ENCODE assay signal across 21 mouse cellular contexts in genomic region chr4:119224534-119224933, GRCm38 (mm10). TPM values are rescaled to one million over a fixed set of nuclear protein-coding genes. Genes with fewer than 3 reads are reported as not detected.
A peak's percentile ranks its signal among the peaks of the same experiment; 100 is the strongest.
DNase-seq lines count a peak whose midpoint lies in the region; ATAC-seq and TF ChIP-seq lines count a peak whose summit lies in the region.
"Had no signal": no experiment of that assay in that cellular context is flagged by ENCODE, and none has a peak within 500 bp of the region (broad histone marks: within the 10 kb centered on the region; RNA-seq: fewer than 3 reads in every experiment).

No protein-coding gene starts in this region.

- WGBS in liver, adult 2 months, result 27% methylated on average over 3 of the region's 3 CpGs
- WGBS in liver, postnatal 0 days (ENCODE audit: insufficient replicate concordance), result 92% methylated on average over 3 of the region's 3 CpGs
- WGBS in liver, embryonic 11.5 days, result 91% methylated on average over 3 of the region's 3 CpGs

- peaks cover 15% of the 10 kb centered on the region; the same call in 1 of the 2 replicates for H3K36me3 ChIP-seq in liver, adult 2 months (ENCODE audit: control insufficient read depth, insufficient read depth, low read length)
- H3K36me3 ChIP-seq in liver, postnatal 0 days (replicated peaks; ENCODE audit: insufficient read depth, low read length), result peaks cover 20% of the 10 kb centered on the region; the same call in 1 of the 2 replicates
- peaks cover 25% of the 10 kb centered on the region for H3K36me3 ChIP-seq in liver, embryonic 11.5 days (ENCODE audit: control insufficient read depth, insufficient read depth, low read length)

- H3K4me3 ChIP-seq in liver, adult 2 months (ENCODE audit: insufficient read depth, low read depth, low read length), result no peak overlapping the region
- no peak overlapping the region for H3K4me3 ChIP-seq in liver, postnatal 0 days (ENCODE audit: low read depth, low read length)
- H3K4me3 ChIP-seq in liver, embryonic 11.5 days (ENCODE audit: low read depth, low read length), result no peak overlapping the region

- no peak for TF ChIP-seq CTCF in liver, adult 2 months (IDR thresholded peaks at IDR 0.05; ENCODE audit: low read depth, low read length)
- TF ChIP-seq CTCF in liver, postnatal 0 days (IDR thresholded peaks at IDR 0.05; ENCODE audit: low read depth), result no peak

- TF ChIP-seq POLR2A in liver, adult 2 months (IDR thresholded peaks at IDR 0.05; ENCODE audit: extremely low read depth, insufficient read depth, low read length), result no peak

- TF ChIP-seq EP300 in liver, postnatal 0 days (IDR thresholded peaks at IDR 0.05; ENCODE audit: low read depth), result no peak

- peak overlapping the region; percentile 81 for H3K27ac ChIP-seq in liver, adult 2 months (replicated peaks; ENCODE audit: insufficient read depth, low read depth, low read length)
- H3K27ac ChIP-seq in liver, postnatal 0 days (ENCODE audit: low read depth), result peak overlapping the region; percentile 71
- no peak overlapping the region for H3K27ac ChIP-seq in liver, embryonic 11.5 days (ENCODE audit: low read depth, low read length)

- H3K79me2 ChIP-seq in liver, adult 2 months (ENCODE audit: control insufficient read depth, insufficient read depth, low read length), result no peaks in the 10 kb centered on the region

- H3K4me1 ChIP-seq in liver, adult 2 months (ENCODE audit: control insufficient read depth, insufficient read depth, low read length), result peaks cover 23% of the 10 kb centered on the region
- H3K4me1 ChIP-seq in liver, postnatal 0 days (ENCODE audit: insufficient read depth), result peaks cover 3% of the 10 kb centered on the region; the same call in 1 of the 2 replicates
- no peaks in the 10 kb centered on the region for H3K4me1 ChIP-seq in liver, embryonic 11.5 days (replicated peaks; ENCODE audit: control insufficient read depth, insufficient read depth, low read length)

- H3K9ac ChIP-seq in liver, adult 2 months (ENCODE audit: low read depth, low read length), result 0 out of 2 replicates have a peak overlapping the region, but pooled peaks have one; percentile 17
- no peak overlapping the region for H3K9ac ChIP-seq in liver, postnatal 0 days (replicated peaks)
- no peak overlapping the region for H3K9ac ChIP-seq in liver, embryonic 11.5 days (ENCODE audit: low read depth, low read length)

- H3K9me3 ChIP-seq in liver, postnatal 0 days (ENCODE audit: low read length), result no peaks in the 10 kb centered on the region
- no peaks in the 10 kb centered on the region for H3K9me3 ChIP-seq in liver, embryonic 11.5 days (ENCODE audit: control insufficient read depth, low read length)
- H3K9me3 ChIP-seq: G1E had no signal

- peak; percentile 93 for DNase-seq in liver, adult 2 months (ENCODE audit: extremely low read depth, low read depth, low spot score)
- DNase-seq in liver, result no peak
- DNase-seq in liver, postnatal 0 days, result no peak
- DNase-seq in liver, embryonic 11.5 days (ENCODE audit: low spot score), result no peak
- DNase-seq: adrenal gland, postnatal 25 days; B cell, adult 2 months; cerebellum, adult 11 months; cerebellum, adult 11-12 months; cerebellum, adult 18-20 months had no signal

- ATAC-seq in liver, postnatal 0 days, result peak; percentile 71
- no peak for ATAC-seq in liver, embryonic 11.5 days (replicated peaks; ENCODE audit: low FRiP score)
- ATAC-seq: Patski had no signal

- H3K27me3 ChIP-seq in liver, adult 2 months (ENCODE audit: control insufficient read depth, insufficient read depth, low read length), result no peaks in the 10 kb centered on the region
- no peaks in the 10 kb centered on the region for H3K27me3 ChIP-seq in liver, postnatal 0 days (ENCODE audit: insufficient read depth, low read length)
- H3K27me3 ChIP-seq in liver, embryonic 11.5 days (replicated peaks; ENCODE audit: control insufficient read depth, insufficient read depth, low read length), result no peaks in the 10 kb centered on the region
- H3K27me3 ChIP-seq: CH12.LX, Patski had no signal

- H3K4me2 ChIP-seq in liver, postnatal 0 days (ENCODE audit: low read depth, low read length), result no peak overlapping the region
- H3K4me2 ChIP-seq in liver, embryonic 11.5 days, result no peak overlapping the region

RNA-seq across cellular contexts. Expression of gene Tmem269, which starts 6.5 kb away (rescaled TPM):
- 0.09 TPM in 1 of 2 replicates, not detected in the other for total RNA-seq in liver, adult 2 months (2014; rRNA removed)
- 0.06 TPM in 1 of 2 replicates, not detected in the other for polyA plus RNA-seq in liver, adult 2 months (2012; rRNA removed)
- not detected in 2 replicates for polyA plus RNA-seq in liver, postnatal 0 days (2015; fragmentation: Nextera tagmentation; extraction: Ambion mirVana)
- polyA plus RNA-seq in liver, embryonic 11.5 days (2014; fragmentation: Nextera tagmentation; extraction: Ambion mirVana), result not detected in 2 replicates
- total RNA-seq: adrenal gland, adult 18-20 months; adrenal gland, adult 2 months; adrenal gland, postnatal 25 days; adrenal gland, postnatal 36 days; adrenal gland, postnatal 4 days; ES-E14; G1E; MEL had no signal
- polyA plus RNA-seq: C2C12; CD4-positive, CD25-positive, alpha-beta regulatory T cell, adult 4 months; G1E; Patski had no signal

RNA-seq across cellular contexts. Expression of gene AU022252, which starts 8.0 kb away (rescaled TPM):
- 23.6 and 25.2 TPM in 2 replicates for total RNA-seq in liver, adult 2 months (2014; rRNA removed)
- 16.6 and 23.3 TPM in 2 replicates for polyA plus RNA-seq in liver, adult 2 months (2012; rRNA removed)
- polyA plus RNA-seq in liver, postnatal 0 days (2015; fragmentation: Nextera tagmentation; extraction: Ambion mirVana), result 26.6 and 27.8 TPM in 2 replicates
- 30.7 and 33.3 TPM in 2 replicates for polyA plus RNA-seq in liver, embryonic 11.5 days (2014; fragmentation: Nextera tagmentation; extraction: Ambion mirVana)

RNA-seq across cellular contexts. Expression of gene P3h1, which starts 8.2 kb away (rescaled TPM):
- total RNA-seq in liver, adult 2 months (2014; rRNA removed), result 6.7 and 8.8 TPM in 2 replicates
- polyA plus RNA-seq in liver, adult 2 months (2012; rRNA removed), result 14.5 and 20.3 TPM in 2 replicates
- polyA plus RNA-seq in liver, postnatal 0 days (2015; fragmentation: Nextera tagmentation; extraction: Ambion mirVana), result 11.8 and 12.1 TPM in 2 replicates
- polyA plus RNA-seq in liver, embryonic 11.5 days (2014; fragmentation: Nextera tagmentation; extraction: Ambion mirVana), result 20.8 and 21.6 TPM in 2 replicates

RNA-seq across cellular contexts. Expression of gene Svbp, which starts 29.4 kb away (rescaled TPM):
- 9.1 and 10.0 TPM in 2 replicates for total RNA-seq in liver, adult 2 months (2014; rRNA removed)
- polyA plus RNA-seq in liver, adult 2 months (2012; rRNA removed), result 11.9 and 14.8 TPM in 2 replicates
- 54.8 and 61.3 TPM in 2 replicates for polyA plus RNA-seq in liver, postnatal 0 days (2015; fragmentation: Nextera tagmentation; extraction: Ambion mirVana)
- 169 and 174 TPM in 2 replicates for polyA plus RNA-seq in liver, embryonic 11.5 days (2014; fragmentation: Nextera tagmentation; extraction: Ambion mirVana)

RNA-seq across cellular contexts. Expression of gene Cldn19, which starts 30.7 kb away (rescaled TPM):
- total RNA-seq in liver, adult 2 months (2014; rRNA removed), result not detected in 2 replicates
- polyA plus RNA-seq in liver, adult 2 months (2012; rRNA removed), result not detected in 2 replicates
- not detected in 2 replicates for polyA plus RNA-seq in liver, postnatal 0 days (2015; fragmentation: Nextera tagmentation; extraction: Ambion mirVana)
- polyA plus RNA-seq in liver, embryonic 11.5 days (2014; fragmentation: Nextera tagmentation; extraction: Ambion mirVana), result not detected in 2 replicates
- total RNA-seq: CH12.LX, MEL had no signal
- polyA plus RNA-seq: activated CD4-positive, CD25-positive, alpha-beta regulatory T cell, adult 4 months; C2C12; CD4-positive, CD25-positive, alpha-beta regulatory T cell, adult 4 months; G1E had no signal
